Mouse (Mus musculus) ovary, postnatal 10 days (tissue): Measurements from ENCODE around the gene Sowaha.

Experiments
- DNase-seq: peaks from one replicate; pipeline ENCODE4 v3.0.0; 2022; ENCODE audit warnings: low spot score

Gene Sowaha

DNA sequence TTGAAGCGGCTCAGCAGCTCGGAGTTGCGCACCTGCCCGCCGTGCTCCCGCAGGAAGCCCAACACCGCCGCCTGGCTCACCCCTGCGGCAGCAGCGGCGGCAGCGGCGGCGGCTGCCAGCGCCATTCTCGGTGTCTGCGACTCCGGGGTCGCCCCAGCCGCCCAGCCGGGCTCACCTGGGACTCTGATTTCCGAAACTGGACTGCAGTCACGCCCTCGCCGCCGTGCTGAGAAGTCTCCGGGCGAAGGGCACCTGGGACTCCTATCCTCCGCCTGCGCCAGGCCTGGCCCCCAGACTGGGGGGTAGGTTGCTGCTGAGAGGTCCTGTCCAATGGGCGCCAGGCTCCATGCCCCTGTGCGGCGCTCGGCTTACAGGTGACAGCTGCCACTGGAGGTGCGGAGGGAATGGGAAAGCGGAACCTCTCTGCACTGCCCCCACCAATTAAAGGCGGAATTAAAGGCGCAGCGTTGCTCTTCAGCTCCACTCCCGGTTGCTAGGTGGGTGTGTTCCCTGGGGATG is at the start of gene Sowaha, which contains the start of gene Gm9945:
Sowaha (minus strand) TSS at position 492 of the 519 bp plus-strand sequence.
Gm9945 (plus strand) TSS at position 384 of the 519 bp plus-strand sequence.
- DNase-seq = no peak

DNA sequence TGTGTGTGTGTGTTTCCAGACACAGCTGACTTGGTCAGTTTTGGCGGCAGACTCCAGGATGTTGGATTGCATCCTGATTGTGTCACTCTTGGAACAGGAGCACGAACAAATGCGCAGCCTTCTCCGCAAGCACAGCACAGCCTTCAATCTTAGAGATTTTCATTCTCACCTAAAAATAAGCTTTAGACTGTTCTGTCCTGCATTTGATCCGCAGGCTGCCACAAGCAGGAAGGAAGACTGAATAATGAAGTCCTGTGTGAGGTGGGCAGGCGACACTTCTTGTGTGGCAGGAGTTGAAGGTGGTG is 49.1 kb upstream of the Sowaha start:
- DNase-seq = no peak

DNA sequence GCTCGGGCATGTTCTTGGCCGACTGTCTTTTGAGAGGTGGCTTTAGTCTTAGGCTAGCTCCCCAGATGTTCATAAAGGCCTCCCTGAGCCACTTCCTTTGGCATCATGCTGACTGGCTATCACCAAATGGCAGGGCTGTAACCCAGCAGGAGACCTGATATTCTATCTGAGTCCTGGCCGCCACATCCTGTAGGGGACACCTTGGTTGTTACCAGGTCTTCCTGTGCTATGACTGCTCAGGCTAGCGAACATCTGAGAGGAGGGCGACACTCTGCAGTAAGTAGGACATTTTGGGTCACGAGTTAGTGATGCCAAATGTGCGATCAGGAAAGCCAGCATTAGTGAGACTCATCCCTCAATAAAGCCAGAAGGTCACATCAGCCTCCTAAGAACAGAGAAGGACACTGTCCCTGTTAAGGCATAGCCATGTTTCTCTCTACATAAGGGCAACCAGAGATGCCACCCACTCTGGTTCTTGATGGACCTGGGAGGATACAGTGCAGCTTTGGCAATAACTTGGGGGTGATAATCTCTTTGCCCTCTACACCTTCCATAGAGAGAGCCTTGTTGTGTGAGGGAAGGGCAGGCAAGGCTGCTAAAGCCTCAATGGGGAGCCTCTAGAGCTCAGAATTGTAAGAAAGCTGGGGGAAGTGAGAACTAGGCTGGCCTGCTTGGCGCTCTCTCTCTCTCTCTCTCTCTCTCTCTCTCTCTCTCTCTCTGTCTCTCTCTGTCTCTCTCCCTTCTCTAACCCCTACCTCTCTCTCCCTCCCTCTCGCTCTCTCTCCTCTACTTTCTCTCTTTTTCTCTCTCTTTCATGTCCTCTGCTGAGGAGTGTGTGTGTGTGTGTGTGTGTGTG is 48.6 kb upstream of the Sowaha start:
- DNase-seq = no peak

DNA sequence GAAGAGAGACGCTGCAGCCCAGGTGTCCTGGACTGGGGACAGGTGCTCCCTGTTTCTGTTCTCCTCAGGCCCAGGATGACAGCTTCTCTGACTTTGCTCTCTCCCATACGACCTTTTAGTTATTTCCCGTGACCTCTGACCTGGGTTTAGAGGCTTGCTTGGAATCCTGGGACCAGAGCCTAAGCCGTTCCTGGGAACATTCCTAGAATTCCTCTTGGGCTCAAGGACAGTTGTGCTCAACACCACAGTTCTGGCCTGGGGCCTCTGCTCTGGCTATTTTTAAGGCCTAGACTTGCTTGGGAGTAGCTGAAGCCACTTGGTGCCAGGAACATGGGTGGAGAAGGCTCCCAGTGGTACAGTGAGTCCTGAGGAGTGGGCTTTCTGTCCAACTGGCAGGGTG is 45.4 kb upstream of the Sowaha start:
- no peak for DNase-seq

DNA sequence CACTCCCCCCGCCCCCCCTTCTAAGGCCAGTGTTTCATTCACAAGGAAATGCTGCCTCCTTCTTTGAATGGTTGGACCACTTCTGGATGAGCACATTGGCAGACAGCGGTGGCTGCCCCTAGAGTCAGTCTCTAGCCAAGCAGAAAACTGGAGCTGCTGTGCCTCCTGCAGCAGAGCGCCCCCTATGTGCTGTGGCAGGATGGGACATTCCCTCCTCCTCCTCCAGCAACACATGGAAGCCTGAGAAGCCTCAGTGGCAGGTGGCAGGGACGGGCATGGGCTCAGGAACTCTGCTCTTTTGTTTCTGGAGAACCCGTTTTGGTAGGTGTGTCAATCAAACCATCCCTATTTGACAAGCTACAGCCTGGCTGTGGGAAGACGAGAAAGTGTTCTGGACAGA is 44.8 kb upstream of the Sowaha start:
- DNase-seq = no peak

DNA sequence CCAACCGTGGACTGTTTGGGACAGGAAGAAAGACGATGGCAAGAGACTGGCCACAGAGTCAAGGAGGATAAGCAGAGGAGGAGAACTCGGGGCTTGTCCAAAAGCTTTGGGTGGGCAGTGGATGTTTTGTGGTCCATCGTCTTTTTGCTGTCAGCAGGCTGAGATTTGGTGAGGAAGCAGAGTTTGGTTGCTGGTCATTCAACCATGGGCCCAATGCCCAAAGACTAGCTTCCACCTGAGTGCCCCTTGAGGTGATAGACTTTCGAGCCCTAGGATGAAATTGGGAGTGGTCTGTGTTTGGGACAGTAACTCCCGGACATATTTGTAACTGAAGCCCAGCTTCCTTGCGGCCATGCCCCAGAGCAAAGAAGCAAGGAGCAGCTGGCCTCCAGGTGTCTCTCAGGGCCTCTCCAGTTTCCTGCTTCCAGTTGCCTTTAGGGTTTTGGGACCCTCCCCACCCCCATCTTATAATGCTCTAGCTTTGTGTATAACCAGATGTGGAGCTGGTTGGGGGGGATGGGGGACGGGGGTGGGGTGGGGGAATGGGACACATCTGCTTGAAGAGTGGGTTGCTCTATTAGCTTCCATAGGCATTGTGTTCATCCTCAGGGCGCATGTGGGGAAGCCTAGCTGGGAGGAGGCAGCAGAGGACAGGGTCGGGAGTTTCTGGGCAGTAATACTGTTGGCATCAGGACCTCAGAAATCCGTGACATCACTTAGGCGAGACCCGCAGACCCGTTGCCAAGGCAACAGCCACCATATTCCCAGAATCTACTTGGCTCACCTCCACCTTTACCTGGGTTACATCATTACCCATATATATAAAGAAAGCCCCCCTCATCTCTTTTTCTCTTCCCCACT is 43.7 kb upstream of the Sowaha start:
- no peak for DNase-seq

DNA sequence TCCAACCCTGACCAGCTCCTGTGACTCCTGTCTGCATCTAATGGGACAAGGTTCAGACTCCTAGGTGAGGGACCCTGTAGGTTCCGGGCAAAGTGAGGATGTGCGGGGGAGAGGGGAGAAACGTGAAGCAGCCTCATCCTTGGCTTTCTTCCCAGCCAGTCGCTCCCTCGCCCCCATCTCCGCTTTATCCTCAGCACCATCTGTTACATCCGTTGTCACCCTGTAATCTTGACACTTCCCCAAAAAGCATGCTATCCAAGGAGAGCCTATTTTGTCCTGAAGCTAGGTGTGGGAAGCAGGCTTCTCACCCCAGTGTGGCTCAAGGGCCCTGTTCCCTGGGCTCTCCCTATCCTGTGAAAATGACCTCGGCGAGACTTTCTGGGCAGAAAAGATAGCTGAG is 42.9 kb upstream of the Sowaha start:
- DNase-seq = no peak

DNA sequence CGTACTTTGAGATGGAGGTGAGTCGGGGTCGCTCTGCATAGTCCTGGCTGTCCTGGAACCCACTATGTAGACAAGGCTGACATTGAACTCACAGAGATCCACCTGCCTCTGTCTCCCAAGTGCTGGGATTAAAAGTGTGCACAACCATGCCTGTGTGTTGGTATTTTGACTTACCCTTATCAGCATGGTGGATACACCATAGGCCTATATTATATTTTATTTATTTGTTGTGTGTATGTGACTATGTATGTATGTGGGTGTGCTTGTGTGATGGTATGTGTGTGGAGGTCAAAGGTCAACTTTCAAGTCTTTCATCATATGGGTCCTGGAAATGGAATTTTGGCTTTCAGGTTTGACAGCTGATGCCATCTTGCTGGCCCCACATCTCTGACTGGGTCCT is 42.3 kb upstream of the Sowaha start:
- no peak for DNase-seq

DNA sequence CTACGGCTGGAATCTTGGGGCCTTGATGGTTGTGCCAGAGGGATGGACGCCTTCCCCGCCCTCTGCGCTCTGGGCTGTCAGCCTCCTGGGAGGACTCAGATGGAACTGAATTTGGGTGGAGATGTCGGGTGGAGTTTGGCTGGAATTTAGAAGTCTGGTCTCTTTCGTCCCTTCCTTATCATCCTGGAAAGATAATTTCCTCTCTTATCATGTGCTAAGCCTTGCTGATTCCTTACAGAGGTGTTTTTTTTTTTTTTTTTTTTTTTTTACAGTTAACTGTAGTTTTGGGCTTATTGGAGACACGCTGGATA is 41.7 kb upstream of the Sowaha start:
- no peak for DNase-seq

DNA sequence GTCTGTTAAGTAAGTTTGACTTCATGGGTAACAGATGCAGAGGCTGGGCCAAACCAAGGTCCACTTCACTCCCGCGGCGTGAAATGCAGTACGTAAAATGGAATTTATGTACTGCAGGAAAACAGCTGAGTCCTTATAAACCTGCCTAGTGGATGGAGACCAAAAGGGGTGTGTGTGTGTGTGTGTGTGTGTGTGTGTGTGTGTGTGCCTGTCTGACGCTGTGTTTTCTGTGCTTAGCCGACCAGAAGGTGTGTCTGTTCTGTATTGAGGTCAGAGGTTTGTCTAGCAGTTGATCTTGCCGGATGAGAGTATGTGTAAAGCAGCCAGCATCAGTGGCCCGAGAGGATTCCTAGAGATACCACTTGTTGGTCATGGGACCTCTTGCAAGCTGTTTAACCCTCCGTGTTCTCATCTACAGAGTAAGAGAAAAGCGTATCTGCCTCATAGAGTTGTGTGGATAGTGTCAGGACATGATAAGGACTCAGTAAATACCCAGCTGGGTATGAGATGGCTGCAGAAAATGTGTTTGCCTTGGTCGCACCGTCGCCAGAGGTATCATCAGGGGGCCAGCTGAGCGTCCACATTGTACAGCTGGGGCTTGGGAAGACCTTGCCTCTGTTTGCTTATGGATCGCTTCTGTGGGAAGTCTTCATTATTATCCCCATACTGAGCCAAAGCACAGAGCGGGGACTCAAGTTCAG is 41.2 kb upstream of the Sowaha start:
- DNase-seq = no peak

DNA sequence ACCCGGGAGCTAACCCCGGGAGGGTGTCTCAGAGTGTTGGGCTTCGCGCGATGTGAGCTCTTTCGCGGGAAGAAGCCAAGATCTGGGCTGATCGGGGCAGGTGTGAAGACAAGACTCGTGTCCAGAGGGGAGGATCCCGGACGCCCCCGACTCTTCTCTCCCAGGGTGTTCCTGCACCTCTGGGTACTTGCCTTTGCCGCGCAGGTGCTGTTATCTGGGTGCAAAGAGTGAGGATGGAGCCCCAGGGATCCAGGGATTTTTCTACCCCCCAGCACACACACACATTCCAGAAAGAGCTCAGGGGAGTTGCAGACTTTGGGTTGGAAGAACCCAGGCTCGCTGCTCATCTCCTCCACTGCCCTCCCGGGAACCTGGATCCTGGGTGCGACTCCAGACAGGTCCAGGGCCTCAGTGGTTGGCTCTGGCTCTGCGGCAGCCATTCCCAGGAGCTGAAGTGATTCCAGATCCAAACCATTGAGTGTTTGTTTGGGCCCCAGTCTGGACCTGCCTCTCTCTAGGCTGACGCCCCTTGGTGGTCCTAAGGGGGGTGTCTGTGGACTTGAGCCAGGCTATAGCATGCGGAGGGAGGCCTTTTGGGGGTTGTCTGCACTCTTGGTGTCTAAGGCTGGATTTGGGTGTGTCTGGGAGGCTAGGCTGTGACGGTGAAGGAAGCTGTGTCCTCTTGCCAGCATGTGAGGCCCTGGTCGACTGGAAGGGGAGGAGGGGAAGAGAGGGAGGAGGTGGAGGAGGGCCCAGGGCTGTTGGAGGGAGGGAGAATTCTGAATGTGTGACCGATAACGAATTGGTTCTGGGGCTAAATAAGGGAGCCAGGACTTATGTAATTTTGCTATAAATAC is 40.3 kb upstream of the Sowaha start:
- peak; percentile 32 for DNase-seq

DNA sequence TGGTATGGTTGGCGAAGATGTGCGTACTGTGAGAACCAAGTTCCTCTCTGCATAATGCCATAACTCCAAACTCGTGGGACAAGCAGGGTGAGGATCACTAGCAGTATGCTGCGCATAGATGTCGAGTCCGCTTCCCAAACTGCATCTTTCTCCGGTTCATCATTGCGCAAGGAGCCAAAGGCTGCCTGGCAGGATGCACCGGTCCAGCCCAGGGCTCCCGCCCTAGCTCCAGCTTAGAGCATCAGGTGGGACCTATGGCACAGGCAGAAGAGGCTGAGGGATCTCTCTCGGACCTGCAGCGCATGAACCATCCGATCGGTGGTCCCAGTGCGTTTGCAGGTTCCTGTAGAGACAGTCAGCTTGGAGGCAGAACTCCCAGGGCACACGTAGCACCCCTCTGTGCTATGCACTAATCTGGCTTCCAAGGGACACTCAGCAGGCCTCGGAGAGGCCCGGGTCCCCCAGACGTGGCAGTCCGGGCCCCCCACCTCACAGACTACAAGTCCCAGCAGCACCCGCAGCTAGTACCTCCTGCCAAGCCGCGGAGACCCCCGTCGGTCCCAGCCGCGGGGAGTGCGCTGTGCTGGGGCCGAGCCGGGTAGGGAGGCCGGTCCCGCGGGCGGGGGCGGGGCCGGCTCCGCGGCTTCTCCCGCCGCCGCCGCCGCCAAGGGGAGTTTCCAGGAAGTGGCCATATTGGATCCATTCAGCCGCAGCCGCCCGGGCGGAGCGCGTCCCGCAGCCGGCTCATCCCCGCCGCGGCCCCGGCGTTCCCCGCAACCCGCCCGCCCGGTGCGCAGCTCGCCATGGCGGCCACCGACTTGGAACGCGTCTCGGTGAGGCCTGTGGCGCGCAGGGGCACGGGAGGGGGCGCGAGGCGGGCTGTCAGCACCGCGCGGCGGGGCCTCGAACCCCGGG is 39.4 kb upstream of the Sowaha start, which contains the start of gene Sept8:
Sept8 (plus strand) TSS at position 51 of the 915 bp plus-strand sequence.
- peak; percentile 49 for DNase-seq

DNA sequence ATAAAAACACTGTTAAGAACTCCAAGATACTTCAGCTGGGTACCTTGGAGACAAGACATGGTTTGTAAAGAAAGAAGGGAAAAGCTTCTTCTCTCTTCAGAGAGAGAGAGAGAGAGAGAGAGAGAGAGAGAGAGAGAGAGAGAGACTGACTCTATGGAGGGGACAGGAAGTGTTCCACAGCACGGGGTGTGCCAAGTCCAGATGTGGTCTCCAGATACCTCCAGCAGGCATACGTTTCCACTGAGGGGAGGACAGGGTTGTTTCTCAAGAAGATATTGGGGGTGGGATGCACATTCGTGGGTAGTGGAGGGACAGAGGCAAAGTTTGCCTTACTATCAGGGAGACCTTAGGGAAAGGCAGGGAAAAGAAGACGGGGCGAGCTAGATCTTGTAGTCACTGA is 38.7 kb upstream of the Sowaha start:
- no peak for DNase-seq

DNA sequence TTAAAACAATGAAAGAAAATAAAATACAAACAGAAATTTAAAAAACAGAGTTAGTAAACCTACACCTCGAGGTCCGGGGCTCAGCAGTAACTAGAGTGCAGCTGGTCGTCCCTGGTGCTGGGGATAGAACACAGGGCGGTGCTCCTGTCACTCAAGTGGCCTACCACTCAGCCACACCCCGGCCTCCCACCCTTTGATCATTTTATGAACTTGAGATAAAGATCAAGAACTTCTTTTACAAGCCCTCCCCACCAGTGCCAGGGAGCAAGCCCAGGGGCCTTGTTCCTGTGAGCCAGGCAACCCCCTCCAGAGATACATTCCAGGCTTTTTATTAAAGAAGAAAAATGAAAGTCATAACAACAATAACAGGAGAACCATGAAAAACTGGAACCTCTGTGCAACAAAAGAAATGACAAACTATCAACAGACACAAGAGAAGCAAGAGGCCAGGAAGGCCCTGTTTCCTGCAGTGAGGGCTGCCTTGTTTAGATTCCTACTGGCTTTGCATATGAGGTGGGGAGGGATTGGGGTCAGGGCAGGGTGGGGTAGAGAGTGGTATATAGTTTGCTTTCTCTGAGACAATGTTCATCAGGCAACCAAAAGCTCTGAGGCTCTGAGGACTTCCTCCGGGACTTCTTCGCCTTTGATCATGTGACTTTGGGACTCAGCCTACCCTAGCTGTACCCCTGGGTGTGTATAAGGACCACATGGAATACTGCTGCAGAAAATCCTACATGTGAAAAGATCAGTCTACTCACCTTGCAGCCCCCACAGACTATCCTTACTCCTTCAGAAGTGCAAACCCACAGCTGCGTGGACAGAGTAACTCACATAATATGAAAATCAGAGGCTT is 36.9 kb upstream of the Sowaha start:
- DNase-seq = no peak

DNA sequence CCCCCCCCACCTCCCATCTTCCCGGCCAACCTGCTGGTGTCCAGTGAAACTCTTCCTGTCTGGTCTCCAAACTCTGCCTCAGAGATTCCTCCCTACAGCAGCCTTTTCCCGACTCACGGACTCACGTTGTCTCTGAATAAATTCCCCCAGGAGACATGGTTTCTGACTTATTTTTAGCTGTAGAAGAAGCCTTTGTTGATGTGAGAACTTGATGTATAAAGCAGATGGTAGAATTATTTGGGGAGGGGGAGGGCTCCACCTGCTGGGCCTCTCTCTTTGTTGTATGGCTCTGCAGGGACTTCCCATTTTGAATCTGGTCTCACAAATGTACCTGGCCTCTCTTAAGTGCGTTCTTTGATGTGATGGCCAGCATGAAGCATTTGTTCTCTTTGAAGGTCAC is 30.3 kb upstream of the Sowaha start:
- DNase-seq = no peak

DNA sequence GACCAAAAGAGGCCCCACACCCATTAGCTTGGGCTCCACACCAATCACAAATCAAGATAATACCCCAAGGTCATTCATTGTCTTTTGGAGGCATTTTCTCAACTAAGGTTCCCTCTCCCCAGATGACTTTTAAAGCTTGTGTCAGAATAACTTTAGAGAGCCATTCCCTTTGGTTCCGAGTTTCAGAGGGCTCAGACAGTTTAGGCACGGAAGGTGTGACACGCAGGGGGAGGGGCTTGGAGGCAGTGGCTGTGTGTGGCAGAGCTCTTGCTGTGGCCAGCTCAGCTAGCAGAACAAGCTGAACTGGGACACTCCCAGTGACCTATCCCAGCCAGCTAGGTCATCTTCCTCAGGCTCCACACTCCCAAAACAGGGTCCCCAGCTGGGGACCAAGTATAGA is 28.5 kb upstream of the Sowaha start:
- DNase-seq = no peak

DNA sequence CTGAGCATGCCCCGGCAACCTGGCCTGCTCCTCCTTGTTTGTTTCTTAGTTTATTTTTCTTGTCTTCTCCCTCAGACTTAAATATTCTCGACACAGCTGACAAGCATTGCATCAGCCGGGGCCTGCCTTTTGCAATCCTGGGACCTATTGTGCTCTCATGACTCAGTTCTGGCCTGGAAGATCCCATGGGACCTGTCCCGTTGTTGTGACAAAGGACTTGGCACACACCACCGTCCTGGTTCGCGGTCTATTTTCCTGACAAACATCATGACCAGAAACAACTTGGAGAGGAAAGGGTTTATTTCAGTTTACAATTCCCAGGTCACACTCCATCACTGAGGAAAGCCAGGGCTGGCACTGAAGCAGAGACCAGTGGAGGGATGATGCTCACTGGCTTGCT is 28.1 kb upstream of the Sowaha start:
- no peak for DNase-seq

DNA sequence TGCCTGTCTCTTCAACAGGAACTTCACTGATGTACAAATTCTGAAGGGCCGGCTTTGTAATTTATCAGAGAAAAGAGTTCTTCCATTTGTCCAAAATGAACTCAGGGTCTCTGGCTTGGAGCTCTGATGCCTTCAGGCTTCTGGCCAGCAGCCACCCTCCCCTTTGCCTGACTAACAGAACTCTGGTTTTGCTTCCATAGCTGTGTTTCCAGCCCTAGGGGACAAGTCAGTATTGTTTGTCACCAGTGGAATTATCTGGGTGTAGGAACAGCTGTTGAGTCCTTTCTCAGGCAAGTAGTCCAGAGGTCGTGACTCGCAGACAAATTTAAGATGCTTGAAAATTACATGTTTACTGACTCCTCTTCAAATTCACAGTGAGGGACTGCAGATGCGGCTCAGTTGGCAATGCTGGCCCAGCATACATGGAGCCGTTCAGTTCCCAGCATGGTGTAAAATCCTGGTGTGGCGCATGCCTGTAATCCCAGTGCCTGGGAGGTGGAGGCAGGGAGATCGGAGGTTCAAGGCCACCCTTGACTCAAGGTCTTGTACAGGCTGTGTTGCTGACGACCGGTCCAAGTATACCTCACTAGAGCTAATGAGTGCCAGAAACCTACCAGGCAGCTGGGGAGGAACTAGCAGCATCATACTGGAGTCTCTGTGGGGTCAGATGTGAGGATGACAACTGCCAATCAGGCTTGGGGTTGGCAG is 27.2 kb upstream of the Sowaha start:
- DNase-seq = no peak
